Mouse (Mus musculus) lung, postnatal 0 days (tissue): ENCODE data around the gene Lpxn.

Source experiments
- CTCF ChIP-seq: IDR thresholded peaks from 2 replicates; pipeline ENCODE4 v1.5.1; 2016; ENCODE audit warnings: antibody characterized with exemption, mild to moderate bottlenecking
- EP300 ChIP-seq: IDR thresholded peaks from 2 replicates; pipeline ENCODE4 v1.6.1; 2016; ENCODE audit warnings: antibody characterized with exemption, mild to moderate bottlenecking, control low read depth

DNA sequence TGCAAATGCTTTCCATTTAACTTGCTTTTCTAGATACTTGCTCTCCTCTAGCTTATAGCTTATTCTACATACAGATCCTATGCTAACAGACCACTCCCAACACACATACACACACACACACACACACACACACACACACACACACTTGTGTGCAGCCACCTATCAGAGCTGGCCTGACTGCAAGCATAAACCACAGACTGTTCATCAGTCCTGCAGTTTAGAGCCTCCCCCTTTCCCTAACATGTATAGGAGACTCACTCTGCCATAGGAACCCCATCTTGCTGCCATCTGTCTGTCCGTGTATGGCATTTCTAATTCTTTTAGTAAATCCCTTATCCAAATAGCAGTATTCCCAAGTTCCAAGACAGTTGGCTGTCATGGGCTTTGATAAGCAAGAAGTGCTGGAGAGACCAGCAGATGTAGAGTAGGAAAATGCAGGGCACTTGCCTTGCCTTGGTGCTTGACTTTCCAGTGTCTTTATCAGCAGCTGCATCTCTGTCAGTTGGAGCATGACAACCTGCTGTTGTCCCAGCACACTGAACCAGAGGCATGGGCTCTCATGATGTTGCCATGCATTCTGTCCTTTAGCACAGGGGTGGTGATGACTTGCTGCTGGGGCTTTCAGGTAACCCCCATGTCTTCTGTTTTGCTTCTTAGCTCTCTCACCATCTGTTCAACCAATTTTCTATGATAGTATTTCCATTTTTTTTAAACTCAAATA lies 16.8 kb downstream of the Lpxn start:
- no peak for TF ChIP-seq CTCF
- TF ChIP-seq EP300 = no peak
